Mouse (Mus musculus) stomach, embryonic 14.5 days (tissue): ENCODE data around the gene Muc13. TPM values are rescaled to one million over a fixed set of nuclear protein-coding genes. Genes with fewer than 3 reads are reported as not detected.

Experiments used
- ATAC-seq: fragments of 200-750 bp; cut with Nextera tagmentation; 2 replicates; pipeline ENCODE4 v1.8.0; 2017; ENCODE audit warnings: low read depth, moderate TSS enrichment; ENCODE audit not compliant: insufficient number of reproducible peaks, insufficient read depth, low FRiP score
- H3K27ac ChIP-seq: fragments of 300-500 bp; sonication (generic); 2 replicates; pipeline ENCODE4 v1.5.1; 2014; ENCODE audit warnings: mild to moderate bottlenecking, low read length, moderate library complexity, mixed read lengths
- H3K27me3 ChIP-seq: fragments of 300-500 bp; sonication (generic); 2 replicates; pipeline ENCODE4 v1.6.1; 2014; ENCODE audit warnings: low read length, control low read depth, mixed read lengths; ENCODE audit not compliant: control insufficient read depth, insufficient read depth
- H3K36me3 ChIP-seq: fragments of 300-500 bp; sonication (generic); 2 replicates; pipeline ENCODE4 v1.6.1; 2014; ENCODE audit warnings: mild to moderate bottlenecking, control low read depth, low read length, moderate library complexity, mixed read lengths; ENCODE audit not compliant: control insufficient read depth, insufficient read depth
- H3K4me1 ChIP-seq: fragments of 300-500 bp; sonication (generic); 2 replicates; pipeline ENCODE4 v1.6.1; 2014; ENCODE audit warnings: low read length, control low read depth, mixed read lengths; ENCODE audit not compliant: control insufficient read depth, insufficient read depth
- H3K4me2 ChIP-seq: fragments of 300-500 bp; sonication (generic); replicated peaks from 2 replicates; pipeline ENCODE4 v1.6.1; 2014; ENCODE audit warnings: low read depth, low read length, control low read depth
- H3K4me3 ChIP-seq: fragments of 300-500 bp; sonication (generic); 2 replicates; pipeline ENCODE4 v1.5.1; 2014; ENCODE audit warnings: low read depth, low read length, control low read depth
- H3K9ac ChIP-seq: fragments of 300-500 bp; sonication (generic); replicated peaks from 2 replicates; pipeline ENCODE4 v1.6.1; 2014; ENCODE audit warnings: low read depth, mild to moderate bottlenecking, control low read depth, low read length, moderate library complexity, mixed read lengths
- H3K9me3 ChIP-seq: fragments of 300-500 bp; sonication (generic); 2 replicates; pipeline ENCODE4 v1.6.1; 2016; ENCODE audit warnings: low read depth, low read length, control low read depth; ENCODE audit not compliant: control insufficient read depth
- WGBS: fragments of 180-500 bp; shearing (Covaris S2); extraction: QIAGEN DNeasy Blood & Tissue Kit; methylation state at CpG from one replicate; pipeline ENCODE4 v1.1.7; 2014; 5-methylcytosine and 5-hydroxymethylcytosine counted together
- polyA plus RNA-seq: library from polyadenylated mRNA; unstranded; fragments of >200 nt; fragmentation: Nextera tagmentation; extraction: Ambion mirVana; gene quantifications from 2 replicates; pipeline ENCODE4 v1.2.1, GENCODE M21; 2014

Gene Muc13
- 0.56 and 0.69 TPM in 2 replicates for polyA plus RNA-seq

- 79% methylated on average over 10 of the region's 10 CpGs for WGBS
- no peak within 1 kb of the TSS for H3K4me2 ChIP-seq
- no peaks in the 10 kb centered on the region for H3K27me3 ChIP-seq
- H3K36me3 ChIP-seq = no peaks in the 10 kb centered on the region
- no peaks in the 10 kb centered on the region for H3K9me3 ChIP-seq
- no peak for ATAC-seq
- no peak within 1 kb of the TSS for H3K27ac ChIP-seq
- H3K9ac ChIP-seq = no peak within 1 kb of the TSS
- no peak within 1 kb of the TSS for H3K4me3 ChIP-seq
- H3K4me1 ChIP-seq = no peaks in the 10 kb centered on the region
These were observed at the start of gene Muc13 for GRCm38 (mm10) chr16:33793846-33794791. TSS of gene Muc13 (plus strand) at chr16:33794037.

GRCm38 (mm10) chr16:33744622-33745419 is 49.0 kb upstream of the Muc13 start:
- Histone ChIP-seq H3K9me3 (no peaks in the 10 kb centered on the region), H3K9ac (no peak overlapping the region), H3K27me3 (no peaks in the 10 kb centered on the region), H3K4me3 (no peak overlapping the region), H3K4me2 (no peak overlapping the region), H3K4me1 (no peaks in the 10 kb centered on the region; the same call in 1 of the 2 replicates), H3K36me3 (peaks cover 4% of the 10 kb centered on the region; the same call in 1 of the 2 replicates), H3K27ac (no peak overlapping the region)
- no peak for ATAC-seq
- 60% methylated on average over 7 of the region's 7 CpGs for WGBS

DNA sequence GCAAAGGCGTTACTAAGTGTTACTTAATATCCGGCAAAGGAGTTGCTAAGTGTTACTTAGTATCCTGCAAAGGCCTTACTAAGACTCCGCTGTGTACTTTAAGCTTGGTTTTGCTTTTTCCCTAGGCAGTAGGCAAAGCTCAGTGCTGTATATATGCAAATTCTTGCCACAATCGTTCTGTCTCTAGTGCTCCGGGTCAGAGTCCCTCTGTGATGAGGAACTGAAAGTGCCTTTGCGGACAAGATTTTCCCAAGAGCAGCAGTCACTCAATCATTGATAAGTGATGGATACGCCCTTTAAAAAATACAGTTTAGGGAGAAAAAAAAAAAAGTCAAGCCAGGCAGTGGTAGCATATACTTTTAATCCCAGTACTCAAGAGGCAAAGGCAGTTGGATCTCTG is 48.4 kb upstream of the Muc13 start:
- Histone ChIP-seq H3K4me3 (no peak overlapping the region), H3K9ac (no peak overlapping the region), H3K27me3 (no peaks in the 10 kb centered on the region), H3K4me2 (no peak overlapping the region), H3K36me3 (peaks cover 4% of the 10 kb centered on the region; the same call in 1 of the 2 replicates), H3K27ac (no peak overlapping the region), H3K9me3 (no peaks in the 10 kb centered on the region), H3K4me1 (no peaks in the 10 kb centered on the region; the same call in 1 of the 2 replicates)
- ATAC-seq = no peak
- WGBS = 78% methylated on average over 7 of the region's 7 CpGs

DNA sequence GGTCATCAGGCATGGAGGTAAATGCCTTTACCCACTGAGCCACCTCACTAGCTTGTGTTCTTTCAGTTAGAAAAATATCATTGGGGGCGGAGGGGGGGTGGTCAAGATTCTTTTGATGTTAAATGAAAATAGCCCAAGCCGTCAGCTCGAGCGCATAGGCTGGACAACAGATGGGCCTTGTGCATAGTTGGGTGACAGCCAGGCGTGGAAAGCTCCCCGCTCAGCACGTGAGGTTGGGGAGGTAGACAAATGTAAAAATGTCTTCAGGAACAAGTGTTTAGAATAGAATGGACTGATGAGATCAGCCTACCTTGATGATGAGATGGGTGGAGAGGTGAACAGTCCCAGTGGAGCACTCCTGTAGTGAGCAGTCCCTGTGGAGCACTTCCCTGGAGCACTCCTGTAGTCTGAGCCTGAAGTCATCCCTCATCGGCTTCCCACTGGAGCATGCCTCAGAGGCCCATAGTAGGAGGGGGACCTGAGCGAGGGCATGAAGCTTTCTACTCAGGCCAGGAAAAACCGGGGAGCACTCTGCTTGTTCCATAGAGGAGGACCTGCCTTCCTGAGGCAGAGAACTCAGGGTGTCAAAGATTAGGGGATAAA is 47.7 kb upstream of the Muc13 start:
- Histone ChIP-seq H3K4me3 (no peak overlapping the region), H3K9ac (no peak overlapping the region), H3K27me3 (no peaks in the 10 kb centered on the region), H3K4me1 (no peaks in the 10 kb centered on the region; the same call in 1 of the 2 replicates), H3K4me2 (no peak overlapping the region), H3K9me3 (no peaks in the 10 kb centered on the region), H3K36me3 (peaks cover 4% of the 10 kb centered on the region; the same call in 1 of the 2 replicates), H3K27ac (no peak overlapping the region)
- ATAC-seq = no peak
- 64% methylated on average over 10 of the region's 10 CpGs for WGBS

- Histone ChIP-seq H3K4me2 (no peak overlapping the region), H3K4me3 (no peak overlapping the region), H3K9me3 (no peaks in the 10 kb centered on the region), H3K36me3 (peaks cover 4% of the 10 kb centered on the region; the same call in 1 of the 2 replicates), H3K9ac (no peak overlapping the region), H3K27ac (no peak overlapping the region), H3K4me1 (no peaks in the 10 kb centered on the region; the same call in 1 of the 2 replicates), H3K27me3 (no peaks in the 10 kb centered on the region)
- WGBS = 53% methylated on average over 7 of the region's 7 CpGs
- ATAC-seq = no peak
These were observed 46.4 kb upstream of the Muc13 start for GRCm38 (mm10) chr16:33747346-33747954.

- 0 out of 2 replicates have a peak, but pooled peaks cover under 1% of the 10 kb centered on the region for H3K36me3 ChIP-seq
- WGBS = 95% methylated on average over 2 of the region's 2 CpGs
- ATAC-seq = no peak
- no peaks in the 10 kb centered on the region; the same call in 1 of the 2 replicates for H3K4me1 ChIP-seq
- H3K9me3 ChIP-seq = no peaks in the 10 kb centered on the region
- no peak overlapping the region for H3K9ac ChIP-seq
- H3K4me3 ChIP-seq = no peak overlapping the region
- H3K4me2 ChIP-seq = no peak overlapping the region
- no peak overlapping the region for H3K27ac ChIP-seq
- no peaks in the 10 kb centered on the region for H3K27me3 ChIP-seq
These were observed 45.8 kb upstream of the Muc13 start for GRCm38 (mm10) chr16:33747994-33748393.

DNA sequence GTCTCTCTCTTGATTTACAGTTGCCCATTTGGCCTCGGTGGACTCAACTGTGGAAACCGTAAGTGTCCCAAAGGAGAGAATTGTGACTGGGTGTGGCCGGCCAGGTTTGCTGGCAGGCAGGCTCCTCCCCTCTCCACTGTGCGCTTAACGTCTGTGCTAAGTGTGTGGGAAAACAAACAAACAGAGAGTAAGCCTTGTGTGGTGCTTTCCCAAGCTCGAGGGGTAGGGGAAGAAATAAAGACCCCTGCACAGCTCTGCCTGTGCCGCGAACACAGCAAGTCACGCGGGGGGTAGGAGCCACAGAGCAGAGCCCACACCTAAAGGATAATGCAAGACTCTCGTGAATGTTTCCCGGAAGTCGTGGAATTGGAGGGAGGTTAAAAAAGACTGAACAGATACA is 42.7 kb upstream of the Muc13 start:
- H3K4me1 ChIP-seq = no peaks in the 10 kb centered on the region; the same call in 1 of the 2 replicates
- H3K36me3 ChIP-seq = peaks cover 4% of the 10 kb centered on the region; the same call in 1 of the 2 replicates
- no peak overlapping the region for H3K9ac ChIP-seq
- no peaks in the 10 kb centered on the region for H3K9me3 ChIP-seq
- peak overlapping the region; percentile 17; the same call in 1 of the 2 replicates for H3K4me2 ChIP-seq
- ATAC-seq = no peak
- no peak overlapping the region for H3K27ac ChIP-seq
- H3K4me3 ChIP-seq = no peak overlapping the region
- 29% methylated on average over 13 of the region's 13 CpGs for WGBS
- H3K27me3 ChIP-seq = no peaks in the 10 kb centered on the region
